Mouse (Mus musculus) ES-Bruce4 (cell line): ENCODE results near the gene Ssbp1. TPM values are rescaled to one million over a fixed set of nuclear protein-coding genes. Genes with fewer than 3 reads are reported as not detected.

Experiments
- H3K27ac ChIP-seq: 2 replicates; pipeline ENCODE4 v1.5.1; 2012; ENCODE audit warnings: low read length, inconsistent platforms; ENCODE audit not compliant: insufficient read depth
- H3K27me3 ChIP-seq: 2 replicates; pipeline ENCODE4 v1.6.1; 2012; ENCODE audit warnings: mild to moderate bottlenecking, low read length, inconsistent platforms; ENCODE audit not compliant: control insufficient read depth, poor library complexity, insufficient read depth, severe bottlenecking
- H3K36me3 ChIP-seq: 2 replicates; pipeline ENCODE4 v1.6.1; 2012; ENCODE audit warnings: inconsistent platforms, mild to moderate bottlenecking, low read length, moderate library complexity; ENCODE audit not compliant: control insufficient read depth, poor library complexity, insufficient read depth, severe bottlenecking
- H3K4me1 ChIP-seq: one replicate; pipeline ENCODE4 v1.8.1; 2011; ENCODE audit warnings: low read length; ENCODE audit not compliant: control insufficient read depth, insufficient read depth
- H3K4me3 ChIP-seq: 2 replicates; pipeline ENCODE4 v1.5.1; 2011; ENCODE audit warnings: low read depth, mild to moderate bottlenecking, low read length
- H3K9ac ChIP-seq: 2 replicates; pipeline ENCODE4 v1.6.1; 2012; ENCODE audit warnings: low read depth, mild to moderate bottlenecking, inconsistent platforms; ENCODE audit not compliant: poor library complexity, severe bottlenecking
- H3K9me3 ChIP-seq: replicated peaks from 2 replicates; pipeline ENCODE4 v1.6.1; 2012; ENCODE audit warnings: mild to moderate bottlenecking, low read length, inconsistent platforms; ENCODE audit not compliant: control insufficient read depth, poor library complexity, insufficient read depth, severe bottlenecking
- CTCF ChIP-seq: IDR thresholded peaks from one replicate; pipeline ENCODE4 v1.8.1; 2011; ENCODE audit warnings: low read depth, low read length
- EP300 ChIP-seq: IDR thresholded peaks from 2 replicates; pipeline ENCODE4 v1.6.1; 2011; ENCODE audit warnings: low read depth, low read length; ENCODE audit not compliant: insufficient read depth
- POLR2A ChIP-seq: IDR thresholded peaks from one replicate; pipeline ENCODE4 v1.8.1; 2011; ENCODE audit warnings: low read length; ENCODE audit not compliant: insufficient read depth
- polyA plus RNA-seq: library from polyadenylated mRNA; stranded (reverse); fragments of >200 nt; gene quantifications from 2 replicates; pipeline ENCODE4 v1.2.4, GENCODE M21; 2011; ENCODE audit warnings: low read depth; ENCODE audit not compliant: missing spikeins, insufficient read depth, insufficient read length

The Ssbp1 gene
- polyA plus RNA-seq, 1 experiment: 143 TPM

GRCm38 (mm10) chr6:40479705-40480104, 8.6 kb downstream of the Ssbp1 start:
- Histone ChIP-seq H3K4me1 (no peaks in the 10 kb centered on the region), H3K9ac (no peak overlapping the region), H3K9me3 (no peaks in the 10 kb centered on the region), H3K27me3 (no peaks in the 10 kb centered on the region), H3K4me3 (no peak overlapping the region), H3K36me3 (peaks cover 66% of the 10 kb centered on the region), H3K27ac (no peak overlapping the region)
- TF ChIP-seq POLR2A (no peak), EP300 (no peak), CTCF (no peak)

DNA sequence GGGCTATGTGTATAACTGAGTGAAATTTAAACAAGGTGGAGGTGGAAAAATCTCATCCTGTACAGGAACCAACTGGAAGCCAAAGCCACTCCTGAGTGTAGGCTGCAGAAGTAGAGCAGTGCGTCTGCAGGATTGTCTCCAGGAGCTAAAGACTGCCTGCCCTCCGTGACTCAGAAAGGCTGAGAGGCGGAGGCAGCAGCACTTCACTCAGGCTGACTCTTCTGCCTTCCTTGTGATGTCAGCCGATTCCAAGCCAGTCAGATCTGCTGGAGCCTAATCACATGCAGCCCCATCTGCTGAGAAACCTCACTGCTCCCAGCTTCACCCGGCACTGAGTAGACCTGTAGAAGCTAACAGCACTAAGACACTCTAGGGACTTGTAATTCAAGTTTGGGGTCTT, 11.2 kb downstream of the Ssbp1 start:
- no peaks in the 10 kb centered on the region for H3K4me1 ChIP-seq
- no peak overlapping the region for H3K4me3 ChIP-seq
- peaks cover 50% of the 10 kb centered on the region for H3K36me3 ChIP-seq
- TF ChIP-seq POLR2A: no peak
- TF ChIP-seq EP300: no peak
- TF ChIP-seq CTCF: no peak
- H3K9ac ChIP-seq: no peak overlapping the region
- no peaks in the 10 kb centered on the region for H3K27me3 ChIP-seq
- H3K27ac ChIP-seq: no peak overlapping the region
- H3K9me3 ChIP-seq: no peaks in the 10 kb centered on the region

GRCm38 (mm10) chr6:40490933-40491332, 19.8 kb downstream of the Ssbp1 start, which contains the start of gene Tas2r137:
Gene Tas2r137 (plus strand): TSS chr6:40491233.
- H3K27me3 ChIP-seq: no peaks in the 10 kb centered on the region
- H3K9me3 ChIP-seq: no peaks in the 10 kb centered on the region
- H3K4me3 ChIP-seq: no peak within 1 kb of the TSS
- TF ChIP-seq EP300 (no peak), CTCF (no peak), POLR2A (no peak)
- H3K27ac ChIP-seq: no peak within 1 kb of the TSS
- H3K4me1 ChIP-seq: no peaks in the 10 kb centered on the region
- no peaks in the 10 kb centered on the region for H3K36me3 ChIP-seq
- no peak within 1 kb of the TSS for H3K9ac ChIP-seq

DNA sequence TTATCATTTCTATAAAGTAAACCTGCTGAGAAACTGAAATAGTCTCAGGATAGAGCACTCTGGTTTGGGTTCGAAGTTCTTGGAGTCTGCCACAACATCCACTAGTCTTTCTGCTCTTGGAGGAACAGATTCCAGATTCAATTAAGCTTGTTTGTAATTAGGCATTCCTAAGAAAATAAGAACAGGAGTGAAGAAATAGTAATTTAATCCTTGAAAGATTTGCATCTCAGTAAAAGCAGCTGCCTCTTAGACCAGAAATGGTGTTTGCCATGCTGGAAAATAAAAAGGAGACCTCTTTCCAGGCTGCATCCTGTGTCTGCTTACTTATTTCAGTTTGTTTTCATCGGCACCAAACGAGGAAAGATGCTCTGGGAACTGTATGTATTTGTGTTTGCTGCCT, 22.1 kb downstream of the Ssbp1 start, which contains the start of gene Tas2r108:
Gene Tas2r108 (plus strand): TSS at position 301 of the 400 bp plus-strand sequence.
- Histone ChIP-seq H3K4me1 (no peaks in the 10 kb centered on the region), H3K36me3 (no peaks in the 10 kb centered on the region), H3K9ac (no peak within 1 kb of the TSS), H3K4me3 (no peak within 1 kb of the TSS), H3K27me3 (no peaks in the 10 kb centered on the region), H3K27ac (no peak within 1 kb of the TSS), H3K9me3 (no peaks in the 10 kb centered on the region)
- TF ChIP-seq CTCF (no peak), POLR2A (no peak), EP300 (no peak)

GRCm38 (mm10) chr6:40519408-40519807, 48.3 kb downstream of the Ssbp1 start, which contains the start of gene Prss37:
Gene Prss37 (minus strand): TSS chr6:40519508.
- Histone ChIP-seq H3K27me3 (no peaks in the 10 kb centered on the region; the same call in 1 of the 2 replicates), H3K9me3 (no peaks in the 10 kb centered on the region), H3K36me3 (no peaks in the 10 kb centered on the region), H3K4me3 (no peak within 1 kb of the TSS), H3K27ac (no peak within 1 kb of the TSS), H3K4me1 (no peaks in the 10 kb centered on the region), H3K9ac (no peak within 1 kb of the TSS)
- no peak for TF ChIP-seq EP300
- no peak for TF ChIP-seq POLR2A
- TF ChIP-seq CTCF: no peak

Other genes starting within 250 kb of the Ssbp1 start
- gene Agk, start 146.2 kb upstream of the Ssbp1 start, polyA plus RNA-seq: 34.7 and 37.4 TPM in 2 replicates
- 5.8 and 6.4 TPM in 2 replicates for gene E330009J07Rik, start 35.2 kb upstream of the Ssbp1 start, polyA plus RNA-seq
- not detected in 2 replicates for gene Wee2, start 32.3 kb upstream of the Ssbp1 start, polyA plus RNA-seq
- gene Tas2r137, start 19.9 kb downstream of the Ssbp1 start, polyA plus RNA-seq: 0.94 TPM in 1 of 2 replicates, not detected in the other
- 0.60 and 0.67 TPM in 2 replicates for gene Tas2r108, start 22.2 kb downstream of the Ssbp1 start, polyA plus RNA-seq
- not detected in 2 replicates for gene Prss37, start 48.2 kb downstream of the Ssbp1 start, polyA plus RNA-seq
- gene Olfr461, start 83.7 kb downstream of the Ssbp1 start, polyA plus RNA-seq: not detected in 2 replicates
- 0.20 TPM in 1 of 2 replicates, not detected in the other for gene Olfr460, start 98.1 kb downstream of the Ssbp1 start, polyA plus RNA-seq
- gene Clec5a, start 114.5 kb downstream of the Ssbp1 start, polyA plus RNA-seq: not detected in 2 replicates
- not detected in 2 replicates for gene Tas2r138, start 142.0 kb downstream of the Ssbp1 start, polyA plus RNA-seq
- gene Mgam, start 157.5 kb downstream of the Ssbp1 start, polyA plus RNA-seq: 0.09 TPM in 1 of 2 replicates, not detected in the other